Comparison of ENCODE assay signal across 8 mouse cellular contexts in genomic region chr9:114780746-114781525, GRCm38 (mm10). TPM values are rescaled to one million over a fixed set of nuclear protein-coding genes. Genes with fewer than 3 reads are reported as not detected.
DNase-seq lines count a peak whose midpoint lies in the region; ATAC-seq and TF ChIP-seq lines count a peak whose summit lies in the region.

No protein-coding gene starts in this region.

- peak overlapping the region; percentile 71 for H3K4me3 ChIP-seq in intestine, embryonic 16.5 days (ENCODE audit: low read length)
- H3K4me3 ChIP-seq in liver, embryonic 15.5 days (replicated peaks), result peak overlapping the region; percentile 60
- peak overlapping the region; percentile 96 for H3K4me3 ChIP-seq in thymus, adult 2 months (ENCODE audit: control insufficient read depth, insufficient read depth, low read length)

- H3K9me3 ChIP-seq in intestine, embryonic 16.5 days (ENCODE audit: control insufficient read depth, low read length), result no peaks in the 10 kb centered on the region
- no peaks in the 10 kb centered on the region for H3K9me3 ChIP-seq in liver, embryonic 15.5 days (replicated peaks)

- peak; percentile 56 for ATAC-seq in granulocyte monocyte progenitor cell, adult 5-6 weeks (replicated peaks; ENCODE audit: poor library complexity, severe bottlenecking)
- ATAC-seq in intestine, embryonic 16.5 days, result peak; percentile 66
- ATAC-seq in liver, embryonic 15.5 days (ENCODE audit: insufficient read depth), result peak; percentile 54; the same call in 1 of the 2 replicates

- peaks cover 22% of the 10 kb centered on the region for H3K4me1 ChIP-seq in intestine, embryonic 16.5 days (ENCODE audit: control insufficient read depth, insufficient read depth, low read length)
- peaks cover 55% of the 10 kb centered on the region for H3K4me1 ChIP-seq in liver, embryonic 15.5 days (replicated peaks)
- peaks cover 43% of the 10 kb centered on the region for H3K4me1 ChIP-seq in thymus, adult 2 months (replicated peaks; ENCODE audit: control insufficient read depth, insufficient read depth, low read length)

- peak overlapping the region; percentile 82 for H3K9ac ChIP-seq in intestine, embryonic 16.5 days (ENCODE audit: low read depth, low read length)
- H3K9ac ChIP-seq in liver, embryonic 15.5 days, result peak overlapping the region; percentile 46

- peak; percentile 20 for DNase-seq in right cerebral cortex, adult 18-20 months
- no peak for DNase-seq in right cerebral cortex, adult 2 months (ENCODE audit: low spot score in 2 of 2)
- peak; percentile 22 to 35 for DNase-seq in cerebellum, postnatal 25 days
- DNase-seq in naive thymus-derived CD4-positive, alpha-beta T cell, adult 2 months (ENCODE audit: low read depth), result peak; percentile 59
- peak; percentile 68 for DNase-seq in thymus, adult 2 months

- H3K4me2 ChIP-seq in intestine, embryonic 16.5 days (ENCODE audit: low read depth, low read length), result peak overlapping the region; percentile 91
- H3K4me2 ChIP-seq in liver, embryonic 15.5 days, result peak overlapping the region; percentile 84

- H3K36me3 ChIP-seq in intestine, embryonic 16.5 days (ENCODE audit: control insufficient read depth, insufficient read depth, low read length), result no peaks in the 10 kb centered on the region
- no peaks in the 10 kb centered on the region for H3K36me3 ChIP-seq in liver, embryonic 15.5 days (replicated peaks)
- no peaks in the 10 kb centered on the region for H3K36me3 ChIP-seq in thymus, adult 2 months (ENCODE audit: control insufficient read depth, insufficient read depth, low read length)

- TF ChIP-seq CTCF in thymus, adult 2 months (IDR thresholded peaks at IDR 0.05; ENCODE audit: borderline replicate concordance, control insufficient read depth, extremely low read depth, insufficient read depth, low read length, poor library complexity), result no peak

- peak overlapping the region; percentile 80 for H3K27ac ChIP-seq in intestine, embryonic 16.5 days (ENCODE audit: low read length)
- H3K27ac ChIP-seq in liver, embryonic 15.5 days (replicated peaks), result peak overlapping the region; percentile 84
- peak overlapping the region; percentile 88 for H3K27ac ChIP-seq in thymus, adult 2 months (ENCODE audit: control insufficient read depth, insufficient read depth, low read length)

- WGBS in intestine, embryonic 16.5 days, result 2% methylated on average over 36 of the region's 38 CpGs
- 0% methylated on average over 38 of the region's 38 CpGs for WGBS in liver, embryonic 15.5 days (ENCODE audit: insufficient replicate concordance)
- WGBS in thymus, adult 2 months, result under 1% methylated on average over 38 of the region's 38 CpGs

- no peak for TF ChIP-seq POLR2A in thymus, adult 2 months (IDR thresholded peaks at IDR 0.05; ENCODE audit: control insufficient read depth, extremely low read depth, insufficient read depth, low read length, poor library complexity)

- H3K27me3 ChIP-seq in intestine, embryonic 16.5 days (replicated peaks; ENCODE audit: control insufficient read depth, insufficient read depth, low read length), result no peaks in the 10 kb centered on the region
- peaks cover 23% of the 10 kb centered on the region for H3K27me3 ChIP-seq in liver, embryonic 15.5 days
- no peaks in the 10 kb centered on the region for H3K27me3 ChIP-seq in thymus, adult 2 months (ENCODE audit: control insufficient read depth, insufficient read depth, low read length)

RNA-seq across cellular contexts. Expression of gene Cmtm7, which starts 0.7 kb away (rescaled TPM):
- total RNA-seq in granulocyte monocyte progenitor cell, adult 5-6 weeks (2014; fragmentation: Nextera tagmentation), result 966 and 1,044 TPM in 2 replicates
- 864 and 928 TPM in 2 replicates for total RNA-seq in granulocyte monocyte progenitor cell, adult 5-6 weeks (2017)
- 82.5 and 86.6 TPM in 2 replicates for polyA plus RNA-seq in intestine, embryonic 16.5 days (2015; fragmentation: Nextera tagmentation; extraction: Ambion mirVana)
- polyA plus RNA-seq in liver, embryonic 15.5 days (2015; fragmentation: Nextera tagmentation; extraction: Ambion mirVana), result 56.5 and 59.9 TPM in 2 replicates
- 781 and 799 TPM in 2 replicates for polyA plus RNA-seq in thymus, adult 2 months (2012; rRNA removed)

RNA-seq across cellular contexts. Expression of gene Cmtm6, which starts 50.0 kb away (rescaled TPM):
- 26.2 and 30.5 TPM in 2 replicates for total RNA-seq in granulocyte monocyte progenitor cell, adult 5-6 weeks (2014; fragmentation: Nextera tagmentation)
- 46.7 and 50.0 TPM in 2 replicates for total RNA-seq in granulocyte monocyte progenitor cell, adult 5-6 weeks (2017)
- polyA plus RNA-seq in intestine, embryonic 16.5 days (2015; fragmentation: Nextera tagmentation; extraction: Ambion mirVana), result 100 and 113 TPM in 2 replicates
- polyA plus RNA-seq in liver, embryonic 15.5 days (2015; fragmentation: Nextera tagmentation; extraction: Ambion mirVana), result 26.3 and 28.5 TPM in 2 replicates
- polyA plus RNA-seq in thymus, adult 2 months (2012; rRNA removed), result 72.4 and 76.2 TPM in 2 replicates

Comparison
In these comparisons a context has a peak if more than half of its experiments do, and no peak if none do; other contexts are left out.
1. DNase-seq: peak in right cerebral cortex, adult 18-20 months (single experiment), cerebellum, postnatal 25 days (2 of 2), naive thymus-derived CD4-positive, alpha-beta T cell, adult 2 months (single experiment) and thymus, adult 2 months (single experiment); none in right cerebral cortex, adult 2 months (0 of 2).
2. Peak in every context shown above with its lines, with median percentiles within 50 percentile points of each other: ATAC-seq, H3K27ac ChIP-seq and H3K4me3 ChIP-seq.